Mouse (Mus musculus) testis, adult 2 months (tissue): ENCODE results near the gene Hectd4.
"Not testable (repeated sequence)": the region's sequence is repeated elsewhere in the genome, so short reads cannot be mapped to it uniquely, and the experiment has no call there.

ENCODE experiments used
- CTCF ChIP-seq: fragments of 200-500 bp; IDR thresholded peaks from 2 replicates; pipeline ENCODE4 v1.5.1; 2012; ENCODE audit warnings: low read depth, mild to moderate bottlenecking, inconsistent platforms, low read length, moderate library complexity; ENCODE audit not compliant: control insufficient read depth, insufficient read depth, insufficient replicate concordance
- POLR2A ChIP-seq: fragments of 200-500 bp; IDR thresholded peaks from 2 replicates; pipeline ENCODE4 v1.6.1; 2012; ENCODE audit warnings: low read depth, mild to moderate bottlenecking, inconsistent platforms, low read length, moderate library complexity; ENCODE audit not compliant: control insufficient read depth

- not testable (repeated sequence) for TF ChIP-seq POLR2A, CTCF
These were observed 110.3 kb downstream of the Hectd4 start for GRCm38 (mm10) chr5:121330154-121330816.
